Mouse (Mus musculus) cortical plate, adult 2 months (tissue): ENCODE data around the gene Pon2.

Source experiments
- CTCF ChIP-seq: fragments of 200-500 bp; IDR thresholded peaks from 2 replicates; pipeline ENCODE4 v1.5.1; 2011; ENCODE audit warnings: mild to moderate bottlenecking, control low read depth, low read length; ENCODE audit not compliant: insufficient read depth; ENCODE audit errors: extremely low read depth
- POLR2A ChIP-seq: fragments of 200-500 bp; IDR thresholded peaks from 2 replicates; pipeline ENCODE4 v1.6.1; 2011; ENCODE audit warnings: mild to moderate bottlenecking, low read length, control low read depth; ENCODE audit not compliant: insufficient read depth; ENCODE audit errors: extremely low read depth

DNA sequence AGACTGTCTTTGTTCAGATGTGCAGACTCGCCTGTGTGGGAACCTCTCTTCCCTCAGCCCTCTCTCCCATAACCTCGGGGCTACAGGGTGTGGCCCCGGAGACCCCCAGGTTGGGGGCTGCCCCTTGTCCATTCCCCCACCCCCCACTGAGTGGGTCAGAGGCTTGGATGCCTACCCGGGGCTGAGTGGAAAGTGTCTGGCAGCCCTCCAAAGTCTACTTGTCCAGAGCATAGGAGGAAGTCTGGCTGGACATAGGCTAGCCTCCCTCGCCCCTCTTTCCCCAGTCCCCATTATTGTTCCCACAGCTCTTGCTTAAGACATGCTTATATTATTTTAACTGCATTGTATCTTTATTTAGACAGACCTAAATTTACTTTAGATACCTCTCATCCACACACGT lies 46.0 kb upstream of the Pon2 start:
- TF ChIP-seq CTCF (no peak), POLR2A (no peak)
